Mouse (Mus musculus): ENCODE measurements at regions not wholly inside any gene's neighbourhood (a gene's known extent, or its start where the extent isn't known, plus 50 kb on each side); places are given as distances from the start of the nearest gene placed in this dataset.

DNA sequence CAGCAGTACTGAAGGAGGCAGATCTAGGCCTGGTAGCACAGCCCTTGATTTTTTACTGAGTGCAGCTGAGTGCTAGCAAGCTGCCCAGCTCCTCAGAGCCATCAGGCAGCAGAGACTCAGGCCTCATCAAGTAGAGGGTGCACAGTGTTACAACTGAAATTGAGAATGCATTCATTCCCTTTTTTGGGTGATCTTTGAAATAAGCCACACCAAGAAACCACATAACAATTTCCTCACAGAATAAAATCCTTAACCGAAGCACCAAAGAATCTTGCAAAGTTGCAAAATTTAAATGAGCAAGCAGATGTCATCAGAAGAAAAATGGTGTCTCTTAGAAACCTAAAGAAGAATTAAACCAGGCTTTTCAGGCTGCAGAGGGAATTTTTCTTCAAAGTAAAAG lies 621.4 kb upstream of the Intu start:
- no peak overlapping the region for H3K4me3 ChIP-seq (ENCODE audit: insufficient read depth, low read depth, low read length)
- H3K9ac ChIP-seq (ENCODE audit: low read depth, low read length) = no peak overlapping the region
- no peak for TF ChIP-seq CTCF (IDR thresholded peaks at IDR 0.05; ENCODE audit: low read depth, low read length)
- 84% methylated on average over 1 of the region's 1 CpGs for WGBS
- H3K36me3 ChIP-seq (ENCODE audit: control insufficient read depth, insufficient read depth, low read length) = no peaks in the 10 kb centered on the region
- no peaks in the 10 kb centered on the region for H3K79me2 ChIP-seq (ENCODE audit: control insufficient read depth, insufficient read depth, low read length)
- no peak for DNase-seq (ENCODE audit: extremely low read depth, low read depth, low spot score)
- H3K4me1 ChIP-seq (ENCODE audit: control insufficient read depth, insufficient read depth, low read length) = no peaks in the 10 kb centered on the region
- no peak overlapping the region for H3K27ac ChIP-seq (replicated peaks; ENCODE audit: insufficient read depth, low read depth, low read length)
- H3K27me3 ChIP-seq (ENCODE audit: control insufficient read depth, insufficient read depth, low read length) = no peaks in the 10 kb centered on the region

DNA sequence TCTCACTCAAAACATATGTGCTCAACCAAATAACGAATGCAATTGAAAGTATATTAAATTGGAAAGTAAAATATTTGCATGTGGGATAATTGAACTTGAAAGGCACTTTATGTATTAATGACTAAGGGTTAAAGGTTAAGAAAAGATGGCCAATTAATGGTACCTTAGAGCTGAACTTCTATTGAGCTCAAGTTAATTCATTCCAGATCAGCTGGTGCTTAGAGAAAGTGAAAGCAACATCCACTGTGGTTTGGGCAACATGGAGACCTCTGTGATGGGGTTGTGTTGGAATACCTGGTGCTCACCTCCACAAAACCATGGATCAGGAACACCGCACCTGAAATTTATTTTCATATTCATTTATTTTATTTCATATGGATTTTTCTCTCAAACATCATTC lies 612.5 kb upstream of the Intu start:
- Histone ChIP-seq H3K9ac (ENCODE audit: low read depth, low read length) (no peak overlapping the region), H3K4me3 (ENCODE audit: insufficient read depth, low read depth, low read length) (no peak overlapping the region), H3K79me2 (ENCODE audit: control insufficient read depth, insufficient read depth, low read length) (no peaks in the 10 kb centered on the region), H3K27ac (replicated peaks; ENCODE audit: insufficient read depth, low read depth, low read length) (no peak overlapping the region), H3K27me3 (ENCODE audit: control insufficient read depth, insufficient read depth, low read length) (no peaks in the 10 kb centered on the region), H3K36me3 (ENCODE audit: control insufficient read depth, insufficient read depth, low read length) (no peaks in the 10 kb centered on the region), H3K4me1 (ENCODE audit: control insufficient read depth, insufficient read depth, low read length) (no peaks in the 10 kb centered on the region)
- DNase-seq (ENCODE audit: extremely low read depth, low read depth, low spot score) = no peak
- no peak for TF ChIP-seq CTCF (IDR thresholded peaks at IDR 0.05; ENCODE audit: low read depth, low read length)
- WGBS = 89% methylated on average over 2 of the region's 2 CpGs

DNA sequence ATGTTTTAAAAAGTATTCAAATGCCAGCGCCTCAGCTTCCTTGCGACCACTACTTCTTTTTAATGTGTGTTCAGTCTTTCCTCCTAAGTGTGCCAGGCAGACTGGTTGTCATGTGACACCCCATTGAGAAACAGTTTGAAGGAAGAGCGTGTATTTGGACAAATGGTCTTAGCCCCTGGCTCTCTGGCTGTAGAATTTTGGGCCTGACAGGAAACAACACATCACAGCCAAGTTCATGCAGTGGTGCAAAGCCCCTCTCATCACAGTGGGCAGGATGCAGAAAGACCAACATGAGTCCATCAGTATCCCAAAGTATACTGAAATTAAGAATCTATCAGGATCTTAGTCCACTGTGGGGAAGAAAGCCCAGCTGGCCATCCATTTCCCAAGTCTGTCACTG lies 605.6 kb upstream of the Intu start:
- 90% methylated on average over 3 of the region's 3 CpGs for WGBS

DNA sequence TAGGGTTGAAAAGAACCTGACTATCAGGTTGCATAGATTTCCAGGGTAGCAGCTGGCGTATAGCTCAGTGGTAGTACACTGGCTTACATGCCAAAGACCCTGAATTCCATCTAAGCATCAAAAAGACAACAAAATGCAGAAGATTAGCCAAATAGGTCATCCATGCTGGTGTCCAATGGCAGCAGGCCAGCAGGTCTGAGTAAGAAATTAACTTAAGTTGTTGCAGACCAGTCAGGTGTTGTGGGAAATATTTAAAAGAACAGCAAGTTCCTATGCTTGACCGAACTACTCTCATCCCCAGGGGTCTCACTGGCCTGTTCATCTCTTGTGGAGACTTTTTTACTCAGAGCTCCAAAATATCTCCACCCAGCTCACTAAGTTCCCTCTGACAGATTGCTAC lies 602.7 kb upstream of the Intu start:
- Histone ChIP-seq H3K27ac (replicated peaks; ENCODE audit: insufficient read depth, low read depth, low read length) (no peak overlapping the region), H3K36me3 (ENCODE audit: control insufficient read depth, insufficient read depth, low read length) (no peaks in the 10 kb centered on the region), H3K4me1 (ENCODE audit: control insufficient read depth, insufficient read depth, low read length) (peaks cover 6% of the 10 kb centered on the region; the same call in 1 of the 2 replicates), H3K4me3 (ENCODE audit: insufficient read depth, low read depth, low read length) (no peak overlapping the region), H3K79me2 (ENCODE audit: control insufficient read depth, insufficient read depth, low read length) (no peaks in the 10 kb centered on the region), H3K27me3 (ENCODE audit: control insufficient read depth, insufficient read depth, low read length) (no peaks in the 10 kb centered on the region), H3K9ac (ENCODE audit: low read depth, low read length) (no peak overlapping the region)
- TF ChIP-seq CTCF (IDR thresholded peaks at IDR 0.05; ENCODE audit: low read depth, low read length) (no peak), POLR2A (IDR thresholded peaks at IDR 0.05; ENCODE audit: extremely low read depth, insufficient read depth, low read length) (no peak)
- 24% methylated on average over 2 of the region's 2 CpGs for WGBS
- DNase-seq (ENCODE audit: extremely low read depth, low read depth, low spot score) = peak; percentile 81

More for the DNA sequence above, 605.6 kb upstream of the Intu start:
- no peaks in the 10 kb centered on the region for H3K27me3 ChIP-seq (ENCODE audit: control insufficient read depth, insufficient read depth, low read length)
- TF ChIP-seq POLR2A (IDR thresholded peaks at IDR 0.05; ENCODE audit: extremely low read depth, insufficient read depth, low read length) (no peak), CTCF (IDR thresholded peaks at IDR 0.05; ENCODE audit: low read depth, low read length) (no peak)
- no peak overlapping the region for H3K4me3 ChIP-seq (ENCODE audit: insufficient read depth, low read depth, low read length)
- no peaks in the 10 kb centered on the region for H3K79me2 ChIP-seq (ENCODE audit: control insufficient read depth, insufficient read depth, low read length)
- peaks cover 6% of the 10 kb centered on the region; the same call in 1 of the 2 replicates for H3K4me1 ChIP-seq (ENCODE audit: control insufficient read depth, insufficient read depth, low read length)
- no peak overlapping the region for H3K27ac ChIP-seq (replicated peaks; ENCODE audit: insufficient read depth, low read depth, low read length)
- DNase-seq (ENCODE audit: extremely low read depth, low read depth, low spot score) = no peak
- no peak overlapping the region for H3K9ac ChIP-seq (ENCODE audit: low read depth, low read length)
- no peaks in the 10 kb centered on the region for H3K36me3 ChIP-seq (ENCODE audit: control insufficient read depth, insufficient read depth, low read length)

DNA sequence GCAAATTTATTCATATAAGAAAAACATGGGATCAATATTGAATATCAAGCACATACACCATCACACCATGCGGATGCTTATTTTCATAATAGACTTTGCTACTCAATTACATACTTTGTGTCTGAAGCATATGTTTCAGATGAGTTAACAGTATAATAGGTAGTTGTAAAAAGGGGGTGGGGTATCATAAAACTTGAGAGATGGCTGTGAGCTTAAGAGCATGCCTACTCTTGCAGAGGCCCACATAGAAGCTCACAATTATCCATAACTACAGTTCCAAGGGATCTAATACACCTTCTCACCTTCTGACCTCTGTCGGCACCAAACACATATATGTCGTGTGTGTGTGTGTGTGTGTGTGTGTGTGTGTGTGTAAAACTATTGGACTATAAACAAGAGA lies 597.7 kb upstream of the Intu start:
- TF ChIP-seq POLR2A (IDR thresholded peaks at IDR 0.05; ENCODE audit: extremely low read depth, insufficient read depth, low read length) (no peak), CTCF (IDR thresholded peaks at IDR 0.05; ENCODE audit: low read depth, low read length) (no peak)
- H3K27me3 ChIP-seq (ENCODE audit: control insufficient read depth, insufficient read depth, low read length) = no peaks in the 10 kb centered on the region
- peaks cover 5% of the 10 kb centered on the region; the same call in 1 of the 2 replicates for H3K4me1 ChIP-seq (ENCODE audit: control insufficient read depth, insufficient read depth, low read length)
- DNase-seq (ENCODE audit: extremely low read depth, low read depth, low spot score) = no peak
- H3K79me2 ChIP-seq (ENCODE audit: control insufficient read depth, insufficient read depth, low read length) = no peaks in the 10 kb centered on the region
- no peaks in the 10 kb centered on the region for H3K36me3 ChIP-seq (ENCODE audit: control insufficient read depth, insufficient read depth, low read length)
- no peak overlapping the region for H3K9ac ChIP-seq (ENCODE audit: low read depth, low read length)
- H3K4me3 ChIP-seq (ENCODE audit: insufficient read depth, low read depth, low read length) = no peak overlapping the region
- WGBS = 93% methylated on average over 3 of the region's 3 CpGs
- no peak overlapping the region for H3K27ac ChIP-seq (replicated peaks; ENCODE audit: insufficient read depth, low read depth, low read length)

DNA sequence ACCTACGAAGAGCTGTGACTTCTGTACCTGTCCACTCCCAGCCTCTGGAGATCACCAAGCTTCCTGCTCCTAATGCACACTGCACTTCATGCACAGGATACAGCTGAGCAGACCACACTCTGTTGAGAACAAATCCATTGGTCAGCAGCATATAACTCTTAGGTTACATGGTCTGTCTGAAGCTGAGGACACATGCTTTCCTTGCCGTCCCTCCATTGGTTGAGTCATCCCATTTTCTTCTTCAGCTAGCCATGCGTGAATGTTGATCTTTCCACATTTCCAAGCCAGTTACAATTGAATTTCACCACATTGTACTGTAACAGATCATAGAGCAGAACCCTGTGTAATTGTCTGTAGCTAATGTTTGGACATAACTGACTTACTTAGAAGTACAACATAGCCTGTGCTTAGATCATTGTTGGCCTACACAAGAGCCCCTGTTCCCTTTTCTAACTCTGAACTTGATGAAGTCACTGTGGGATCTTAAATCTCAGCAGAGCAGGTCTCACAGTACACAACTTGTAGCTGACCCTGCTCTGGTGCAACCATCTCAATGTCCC lies 593.3 kb upstream of the Intu start:
- no peaks in the 10 kb centered on the region for H3K36me3 ChIP-seq (ENCODE audit: control insufficient read depth, insufficient read depth, low read length)
- DNase-seq (ENCODE audit: extremely low read depth, low read depth, low spot score) = no peak
- H3K27ac ChIP-seq (replicated peaks; ENCODE audit: insufficient read depth, low read depth, low read length) = no peak overlapping the region
- no peaks in the 10 kb centered on the region for H3K27me3 ChIP-seq (ENCODE audit: control insufficient read depth, insufficient read depth, low read length)
- TF ChIP-seq POLR2A (IDR thresholded peaks at IDR 0.05; ENCODE audit: extremely low read depth, insufficient read depth, low read length) = no peak
- no peak for TF ChIP-seq CTCF (IDR thresholded peaks at IDR 0.05; ENCODE audit: low read depth, low read length)
- no peaks in the 10 kb centered on the region for H3K79me2 ChIP-seq (ENCODE audit: control insufficient read depth, insufficient read depth, low read length)
- no peak overlapping the region for H3K4me3 ChIP-seq (ENCODE audit: insufficient read depth, low read depth, low read length)
- no peaks in the 10 kb centered on the region for H3K4me1 ChIP-seq (ENCODE audit: control insufficient read depth, insufficient read depth, low read length)
- no peak overlapping the region for H3K9ac ChIP-seq (ENCODE audit: low read depth, low read length)
- 94% methylated on average over 3 of the region's 3 CpGs for whole genome bisulfite sequencing

All from liver, adult 2 months (tissue).